Mouse (Mus musculus) midbrain, embryonic 10.5 days (tissue): ENCODE measurements around the gene Ccl1. TPM values are rescaled to one million over a fixed set of nuclear protein-coding genes. Genes with fewer than 3 reads are reported as not detected.

Source experiments
- DNase-seq: peaks from one replicate; pipeline ENCODE4 v3.0.0-alpha.2; 2017; ENCODE audit warnings: low spot score
- H3K27ac ChIP-seq: fragments of 300-500 bp; sonication (generic); replicated peaks from 2 replicates; pipeline ENCODE4 v1.5.1; 2016; ENCODE audit warnings: mild to moderate bottlenecking
- H3K27me3 ChIP-seq: fragments of 300-500 bp; sonication (generic); 2 replicates; pipeline ENCODE4 v1.6.1; 2016; ENCODE audit warnings: low read depth, mild to moderate bottlenecking; ENCODE audit not compliant: poor library complexity, severe bottlenecking
- H3K36me3 ChIP-seq: fragments of 300-500 bp; sonication (generic); 2 replicates; pipeline ENCODE4 v1.6.1; 2016; ENCODE audit warnings: mild to moderate bottlenecking, moderate library complexity
- H3K4me1 ChIP-seq: fragments of 300-500 bp; sonication (generic); 2 replicates; pipeline ENCODE4 v1.6.1; 2016
- H3K4me3 ChIP-seq: fragments of 300-500 bp; sonication (generic); 2 replicates; pipeline ENCODE4 v1.5.1; 2016; ENCODE audit warnings: mild to moderate bottlenecking, moderate library complexity
- H3K9me3 ChIP-seq: fragments of 300-500 bp; sonication (generic); replicated peaks from 2 replicates; pipeline ENCODE4 v1.6.1; 2016; ENCODE audit warnings: mild to moderate bottlenecking
- WGBS: fragments of 180-500 bp; shearing (Covaris S2); methylation state at CpG from one replicate; pipeline ENCODE4 v1.1.7; 2016; 5-methylcytosine and 5-hydroxymethylcytosine counted together
- polyA plus RNA-seq: library from polyadenylated mRNA; unstranded; fragments of >200 nt; fragmentation: Nextera tagmentation; extraction: Ambion mirVana; gene quantifications from 2 replicates; pipeline ENCODE4 v1.2.1, GENCODE M21; 2016

Gene Ccl1
- polyA plus RNA-seq, 1 experiment from 2014 or later: not detected

- DNase-seq: no peak
- 95% methylated on average over 4 of the region's 4 CpGs for WGBS
- Histone ChIP-seq H3K4me3 (no peak overlapping the region), H3K9me3 (no peaks in the 10 kb centered on the region), H3K27ac (no peak overlapping the region), H3K36me3 (no peaks in the 10 kb centered on the region), H3K4me1 (no peaks in the 10 kb centered on the region), H3K27me3 (no peaks in the 10 kb centered on the region)
Measured at GRCm38 (mm10) chr11:82169456-82169855, 136.0 kb downstream of the Ccl1 start.

- 98% methylated on average over 2 of the region's 2 CpGs for WGBS
- no peak for DNase-seq
Measured at GRCm38 (mm10) chr11:82168308-82168707, 137.2 kb downstream of the Ccl1 start.

GRCm38 (mm10) chr11:82163285-82163684, 142.2 kb downstream of the Ccl1 start:
- Histone ChIP-seq H3K36me3 (no peaks in the 10 kb centered on the region), H3K27me3 (no peaks in the 10 kb centered on the region), H3K9me3 (no peaks in the 10 kb centered on the region), H3K27ac (no peak overlapping the region), H3K4me1 (no peaks in the 10 kb centered on the region), H3K4me3 (no peak overlapping the region)
- DNase-seq: no peak
- 70% methylated on average over 8 of the region's 8 CpGs for WGBS

More at GRCm38 (mm10) chr11:82168308-82168707, 137.2 kb downstream of the Ccl1 start:
- no peaks in the 10 kb centered on the region for H3K27me3 ChIP-seq
- H3K4me3 ChIP-seq: no peak overlapping the region
- H3K4me1 ChIP-seq: no peaks in the 10 kb centered on the region
- H3K27ac ChIP-seq: no peak overlapping the region
- H3K9me3 ChIP-seq: no peaks in the 10 kb centered on the region
- no peaks in the 10 kb centered on the region for H3K36me3 ChIP-seq

- Histone ChIP-seq H3K4me3 (no peak overlapping the region), H3K27ac (no peak overlapping the region), H3K4me1 (no peaks in the 10 kb centered on the region), H3K27me3 (no peaks in the 10 kb centered on the region), H3K9me3 (no peaks in the 10 kb centered on the region), H3K36me3 (no peaks in the 10 kb centered on the region)
- 88% methylated on average over 2 of the region's 2 CpGs for WGBS
- no peak for DNase-seq
Measured at GRCm38 (mm10) chr11:82159126-82159525, 146.4 kb downstream of the Ccl1 start.

GRCm38 (mm10) chr11:82139492-82140094, 165.9 kb downstream of the Ccl1 start:
- DNase-seq: no peak
- no peaks in the 10 kb centered on the region for H3K36me3 ChIP-seq
- WGBS: 80% methylated on average over 7 of the region's 7 CpGs

GRCm38 (mm10) chr11:82136196-82136595, 169.3 kb downstream of the Ccl1 start:
- Histone ChIP-seq H3K27ac (no peak overlapping the region), H3K4me1 (no peaks in the 10 kb centered on the region), H3K27me3 (no peaks in the 10 kb centered on the region; the same call in 1 of the 2 replicates), H3K4me3 (no peak overlapping the region), H3K9me3 (no peaks in the 10 kb centered on the region), H3K36me3 (no peaks in the 10 kb centered on the region)
- 90% methylated on average over 2 of the region's 2 CpGs for WGBS
- DNase-seq: no peak

More at GRCm38 (mm10) chr11:82139492-82140094, 165.9 kb downstream of the Ccl1 start:
- H3K9me3 ChIP-seq: no peaks in the 10 kb centered on the region
- H3K4me3 ChIP-seq: no peak overlapping the region
- H3K4me1 ChIP-seq: no peaks in the 10 kb centered on the region
- no peaks in the 10 kb centered on the region; the same call in 1 of the 2 replicates for H3K27me3 ChIP-seq
- no peak overlapping the region for H3K27ac ChIP-seq

GRCm38 (mm10) chr11:82132977-82133376, 172.5 kb downstream of the Ccl1 start:
- Histone ChIP-seq H3K4me1 (no peaks in the 10 kb centered on the region), H3K27me3 (no peaks in the 10 kb centered on the region), H3K9me3 (no peaks in the 10 kb centered on the region), H3K36me3 (no peaks in the 10 kb centered on the region), H3K4me3 (no peak overlapping the region), H3K27ac (no peak overlapping the region)
- 74% methylated on average over 1 of the region's 1 CpGs for WGBS
- no peak for DNase-seq

Other genes starting within 250 kb of the Ccl1 start
- not detected in 2 replicates for gene Ccl11, start 247.9 kb downstream of the Ccl1 start, polyA plus RNA-seq
- 1.0 TPM in 1 of 2 replicates, not detected in the other for gene Ccl12, start 203.8 kb downstream of the Ccl1 start, polyA plus RNA-seq
- gene Ccl8, start 190.5 kb downstream of the Ccl1 start, polyA plus RNA-seq: not detected in 2 replicates
- gene Tmem132e, start 83.2 kb upstream of the Ccl1 start, polyA plus RNA-seq: 0.89 and 0.93 TPM in 2 replicates